Mouse (Mus musculus): ENCODE results near the gene Nav3.

Nav3 gene

GRCm38 (mm10) chr10:109843661-109844060 is 612.3 kb downstream of the Nav3 start:
- no peak for DNase-seq (ENCODE audit: low read depth, low spot score)

GRCm38 (mm10) chr10:109832768-109833291 is 623.2 kb downstream of the Nav3 start:
- no peak for DNase-seq (ENCODE audit: low read depth, low spot score)

- no peak for DNase-seq (ENCODE audit: low read depth, low spot score)
These were observed 649.1 kb downstream of the Nav3 start for GRCm38 (mm10) chr10:109806782-109807493.

GRCm38 (mm10) chr10:109803441-109803840 is 652.6 kb downstream of the Nav3 start:
- no peak for DNase-seq (ENCODE audit: low read depth, low spot score)

GRCm38 (mm10) chr10:109802236-109802635 is 653.8 kb downstream of the Nav3 start:
- no peak for DNase-seq (ENCODE audit: low read depth, low spot score)

- DNase-seq (ENCODE audit: low read depth, low spot score): no peak
These were observed 656.8 kb downstream of the Nav3 start for GRCm38 (mm10) chr10:109799246-109799645.

- DNase-seq (ENCODE audit: low read depth, low spot score): no peak
These were observed 659.0 kb downstream of the Nav3 start for GRCm38 (mm10) chr10:109796981-109797380.

- DNase-seq (ENCODE audit: low read depth, low spot score): no peak
These were observed 662.5 kb downstream of the Nav3 start for GRCm38 (mm10) chr10:109793491-109793890.

GRCm38 (mm10) chr10:109788728-109789127 is 667.3 kb downstream of the Nav3 start:
- DNase-seq (ENCODE audit: low read depth, low spot score): no peak

GRCm38 (mm10) chr10:109779109-109779508 is 676.9 kb downstream of the Nav3 start:
- DNase-seq (ENCODE audit: low read depth, low spot score): no peak

GRCm38 (mm10) chr10:109769092-109769491 is 686.9 kb downstream of the Nav3 start:
- DNase-seq (ENCODE audit: low read depth, low spot score): no peak

- DNase-seq (ENCODE audit: low read depth, low spot score): peak; percentile 5
These were observed 690.4 kb downstream of the Nav3 start for GRCm38 (mm10) chr10:109765650-109766049.

- no peak for DNase-seq (ENCODE audit: low read depth, low spot score)
These were observed 691.4 kb downstream of the Nav3 start for GRCm38 (mm10) chr10:109764412-109765101.

GRCm38 (mm10) chr10:109758921-109759600 is 696.9 kb downstream of the Nav3 start:
- DNase-seq (ENCODE audit: low read depth, low spot score): no peak

- no peak for DNase-seq (ENCODE audit: low read depth, low spot score)
These were observed 709.1 kb downstream of the Nav3 start for GRCm38 (mm10) chr10:109746901-109747300.

GRCm38 (mm10) chr10:109741664-109742063 is 714.3 kb downstream of the Nav3 start:
- DNase-seq (ENCODE audit: low read depth, low spot score): no peak

- DNase-seq (ENCODE audit: low read depth, low spot score): no peak
These were observed 715.7 kb downstream of the Nav3 start for GRCm38 (mm10) chr10:109740326-109740725.

GRCm38 (mm10) chr10:109723646-109724045 is 732.4 kb downstream of the Nav3 start:
- no peak for DNase-seq (ENCODE audit: low read depth, low spot score)

- no peak for DNase-seq (ENCODE audit: low read depth, low spot score)
These were observed 737.2 kb downstream of the Nav3 start for GRCm38 (mm10) chr10:109718808-109719207.

- no peak for DNase-seq (ENCODE audit: low read depth, low spot score)
These were observed 737.6 kb downstream of the Nav3 start for GRCm38 (mm10) chr10:109718390-109718789.

- no peak for DNase-seq (ENCODE audit: low read depth, low spot score)
These were observed 743.0 kb downstream of the Nav3 start for GRCm38 (mm10) chr10:109713001-109713400.

- DNase-seq (ENCODE audit: low read depth, low spot score): no peak
These were observed 756.2 kb downstream of the Nav3 start for GRCm38 (mm10) chr10:109699771-109700335.

All from c-Kit-negative CD71-positive TER-119-positive erythroid progenitor cells, embryonic 14.5 days (primary cell).